Mouse (Mus musculus) limb, embryonic 11.5 days (tissue): ENCODE measurements around the gene Rad1. TPM values are rescaled to one million over a fixed set of nuclear protein-coding genes. Genes with fewer than 3 reads are reported as not detected.
"Not testable (repeated sequence)": the region's sequence is repeated elsewhere in the genome, so short reads cannot be mapped to it uniquely, and the experiment has no call there.

Source experiments
- ATAC-seq: fragments of 200-750 bp; cut with Nextera tagmentation; 2 replicates; pipeline ENCODE4 v1.8.0; 2017; ENCODE audit warnings: low read depth; ENCODE audit not compliant: insufficient number of reproducible peaks, low FRiP score, low TSS enrichment
- DNase-seq: peaks from one replicate; pipeline ENCODE4 v3.0.0-alpha.2; 2015; ENCODE audit warnings: low spot score
- H3K27ac ChIP-seq: fragments of 300-500 bp; sonication (generic); replicated peaks from 2 replicates; pipeline ENCODE4 v1.5.1; 2014; ENCODE audit warnings: low read depth, mild to moderate bottlenecking, low read length
- H3K27me3 ChIP-seq: fragments of 300-500 bp; sonication (generic); 2 replicates; pipeline ENCODE4 v1.6.1; 2014; ENCODE audit warnings: mild to moderate bottlenecking, low read length, mixed read lengths; ENCODE audit not compliant: control insufficient read depth, insufficient read depth
- H3K36me3 ChIP-seq: fragments of 300-500 bp; sonication (generic); 2 replicates; pipeline ENCODE4 v1.6.1; 2014; ENCODE audit warnings: mild to moderate bottlenecking, low read length, moderate library complexity, mixed read lengths; ENCODE audit not compliant: control insufficient read depth, insufficient read depth
- H3K4me1 ChIP-seq: fragments of 300-500 bp; sonication (generic); 2 replicates; pipeline ENCODE4 v1.6.1; 2014; ENCODE audit warnings: low read length, mixed read lengths; ENCODE audit not compliant: control insufficient read depth, insufficient read depth
- H3K4me2 ChIP-seq: fragments of 300-500 bp; sonication (generic); 2 replicates; pipeline ENCODE4 v1.6.1; 2014; ENCODE audit warnings: low read depth, mild to moderate bottlenecking, moderate library complexity; ENCODE audit not compliant: severe bottlenecking
- H3K4me3 ChIP-seq: fragments of 300-500 bp; sonication (generic); 2 replicates; pipeline ENCODE4 v1.5.1; 2014; ENCODE audit warnings: low read depth, low read length
- H3K9ac ChIP-seq: fragments of 300-500 bp; sonication (generic); 2 replicates; pipeline ENCODE4 v1.6.1; 2014; ENCODE audit warnings: mild to moderate bottlenecking, low read length
- H3K9me3 ChIP-seq: fragments of 300-500 bp; sonication (generic); 2 replicates; pipeline ENCODE4 v1.6.1; 2016; ENCODE audit warnings: low read length; ENCODE audit not compliant: control insufficient read depth
- WGBS: fragments of 180-500 bp; shearing (Covaris S2); extraction: QIAGEN DNeasy Blood & Tissue Kit; methylation state at CpG from one replicate; pipeline ENCODE4 v1.1.7; 2014; 5-methylcytosine and 5-hydroxymethylcytosine counted together
- polyA plus RNA-seq: library from polyadenylated mRNA; unstranded; fragments of >200 nt; fragmentation: Nextera tagmentation; extraction: Ambion mirVana; gene quantifications from 2 replicates; pipeline ENCODE4 v1.2.1, GENCODE M21; 2014

The Rad1 gene
- polyA plus RNA-seq, 1 experiment from 2014 or later = 33.6 TPM

DNA sequence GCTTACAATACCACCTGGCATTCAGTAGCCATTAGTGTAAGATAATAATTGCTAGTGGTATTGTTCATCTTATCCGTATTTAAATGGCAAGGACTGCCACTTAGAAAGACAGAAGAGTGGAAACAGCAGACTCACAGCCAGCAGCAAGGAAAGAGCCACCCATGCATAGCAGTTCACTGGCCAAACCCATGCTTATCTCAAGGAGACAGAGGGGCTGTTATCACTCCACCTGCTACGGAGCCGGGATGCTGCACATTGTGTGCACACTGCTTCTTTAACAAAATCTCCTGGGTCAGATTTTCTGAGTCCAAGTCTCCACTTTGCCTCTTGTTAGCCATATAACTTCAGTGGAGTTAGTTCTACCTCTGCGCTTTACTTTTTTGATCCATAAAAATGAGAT lies 45.5 kb downstream of the Rad1 start:
- H3K27me3 ChIP-seq = no peaks in the 10 kb centered on the region
- no peak overlapping the region for H3K4me2 ChIP-seq
- no peak overlapping the region for H3K9ac ChIP-seq
- no peak for DNase-seq
- no peak overlapping the region for H3K4me3 ChIP-seq
- H3K27ac ChIP-seq = no peak overlapping the region
- H3K4me1 ChIP-seq = no peaks in the 10 kb centered on the region
- no peaks in the 10 kb centered on the region for H3K9me3 ChIP-seq
- no peak for ATAC-seq
- H3K36me3 ChIP-seq = no peaks in the 10 kb centered on the region
- WGBS = 89% methylated on average over 4 of the region's 4 CpGs

DNA sequence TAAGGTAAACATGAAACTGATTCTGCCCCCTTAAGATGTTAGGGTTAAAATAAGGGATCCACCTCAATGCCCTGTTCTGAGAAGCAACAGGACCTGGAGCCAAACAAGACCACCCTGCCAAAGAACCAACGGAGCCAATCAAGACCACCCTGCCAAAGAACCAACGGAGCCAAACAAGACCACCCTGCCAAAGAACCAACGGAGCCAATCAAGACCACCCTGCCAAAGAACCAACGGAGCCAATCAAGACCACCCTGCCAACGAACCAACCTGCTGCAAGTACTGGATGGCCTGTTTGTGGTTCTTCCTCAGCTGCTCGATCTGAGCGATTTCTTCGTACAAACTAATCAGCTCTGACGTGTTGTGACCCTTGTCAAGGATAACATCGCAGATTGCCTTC lies 47.5 kb downstream of the Rad1 start:
- H3K36me3 ChIP-seq, DNase-seq, H3K9ac ChIP-seq, H3K4me3 ChIP-seq, ATAC-seq, H3K9me3 ChIP-seq, H3K4me1 ChIP-seq, H3K4me2 ChIP-seq, H3K27ac ChIP-seq, H3K27me3 ChIP-seq: not testable (repeated sequence)
- WGBS = 89% methylated on average over 10 of the region's 10 CpGs

DNA sequence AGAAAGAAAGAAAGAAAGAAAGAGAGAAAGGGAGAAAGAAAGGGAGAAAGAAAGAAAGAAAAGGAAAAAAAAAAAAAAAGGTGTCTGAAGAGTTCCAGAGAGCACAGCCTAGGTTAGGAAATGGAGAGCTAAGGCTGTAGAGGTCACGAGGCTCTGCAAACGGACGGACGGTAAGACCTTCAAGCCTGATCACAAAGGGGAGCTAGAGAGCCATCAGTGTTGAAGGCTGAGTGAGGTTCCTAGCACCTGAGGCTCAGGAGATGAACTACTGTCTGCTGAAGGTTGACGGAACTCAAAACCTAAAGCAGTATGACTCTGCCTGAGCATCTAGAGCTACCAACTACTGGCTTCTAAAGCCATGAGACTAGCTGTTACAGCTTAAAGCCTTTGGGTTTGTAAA lies 48.8 kb downstream of the Rad1 start:
- ATAC-seq (no peak), DNase-seq (no peak)
- Histone ChIP-seq H3K4me1 (peaks cover 2% of the 10 kb centered on the region), H3K4me3 (no peak overlapping the region), H3K36me3 (no peaks in the 10 kb centered on the region), H3K9me3 (no peaks in the 10 kb centered on the region), H3K9ac (no peak overlapping the region), H3K27ac (no peak overlapping the region), H3K27me3 (no peaks in the 10 kb centered on the region), H3K4me2 (no peak overlapping the region)
- WGBS = 82% methylated on average over 5 of the region's 5 CpGs

DNA sequence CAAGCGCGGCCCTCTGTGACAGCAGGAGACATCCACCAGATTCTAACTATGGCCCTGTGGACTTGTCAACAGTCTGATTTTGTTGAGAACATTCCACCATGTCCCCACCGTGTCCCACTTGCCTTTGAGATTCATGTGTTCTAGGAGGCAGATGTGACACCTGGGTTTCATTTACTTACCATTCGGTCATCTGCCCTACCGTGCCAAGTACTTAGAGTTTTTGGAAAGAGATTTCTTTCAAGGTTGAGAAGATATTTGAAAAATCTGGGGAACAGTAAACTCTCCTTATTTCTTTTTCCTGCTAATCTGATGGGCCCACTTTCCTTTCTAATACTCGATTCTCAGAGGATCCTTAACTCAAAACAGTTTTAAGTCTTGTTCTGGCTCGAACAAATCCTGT lies 50.2 kb downstream of the Rad1 start:
- Histone ChIP-seq H3K4me2 (no peak overlapping the region), H3K27ac (no peak overlapping the region), H3K4me3 (no peak overlapping the region), H3K9me3 (no peaks in the 10 kb centered on the region), H3K9ac (no peak overlapping the region), H3K36me3 (no peaks in the 10 kb centered on the region), H3K4me1 (peaks cover 7% of the 10 kb centered on the region), H3K27me3 (no peaks in the 10 kb centered on the region)
- ATAC-seq = no peak
- 63% methylated on average over 7 of the region's 7 CpGs for WGBS
- no peak for DNase-seq

DNA sequence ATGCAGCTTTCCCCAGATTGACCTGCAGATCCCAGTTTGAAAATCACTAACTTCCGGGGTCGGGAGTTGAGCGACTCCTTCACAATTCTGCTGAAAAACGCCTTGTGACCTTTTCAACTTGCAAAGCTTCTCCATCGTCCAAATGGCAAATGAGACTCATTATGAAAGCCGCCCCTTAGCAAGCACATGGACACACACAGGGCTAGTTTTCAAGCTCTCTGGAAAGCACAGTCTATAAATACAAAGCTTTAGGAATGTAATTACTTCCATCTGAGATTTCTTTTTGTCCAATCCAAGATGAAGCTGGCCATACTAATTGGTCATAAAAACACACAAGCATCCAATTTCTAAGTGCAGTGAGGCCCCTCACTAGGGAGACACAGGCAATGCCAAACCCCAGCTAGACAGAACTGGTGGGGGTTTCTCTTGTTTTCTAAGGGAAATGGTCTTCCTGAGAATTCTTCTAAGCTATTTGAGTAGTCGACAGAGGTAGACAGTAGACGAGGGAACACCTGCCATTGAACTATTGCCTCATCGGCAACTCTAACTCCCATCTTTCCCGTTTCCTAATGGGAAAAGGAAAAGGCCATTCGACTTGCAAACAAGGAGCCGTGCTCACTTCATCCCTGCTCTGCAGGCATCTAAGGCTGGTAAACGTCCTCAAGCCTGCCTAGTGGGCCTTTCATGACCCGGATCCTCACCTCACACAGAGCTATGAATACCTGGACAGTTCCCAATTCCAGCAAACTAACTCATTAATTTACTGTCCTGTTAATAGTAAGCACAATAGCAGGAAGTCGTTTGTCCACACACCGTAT lies 54.7 kb downstream of the Rad1 start:
- Histone ChIP-seq H3K9ac (no peak overlapping the region), H3K4me2 (peak overlapping the region; percentile 10; the same call in 1 of the 2 replicates), H3K27me3 (no peaks in the 10 kb centered on the region), H3K4me3 (no peak overlapping the region), H3K4me1 (peaks cover 11% of the 10 kb centered on the region), H3K36me3 (no peaks in the 10 kb centered on the region), H3K9me3 (no peaks in the 10 kb centered on the region), H3K27ac (peak overlapping the region; percentile 65)
- 27% methylated on average over 16 of the region's 16 CpGs for WGBS
- ATAC-seq = peak; percentile 88; the same call in 1 of the 2 replicates
- peak; percentile 59 for DNase-seq

Other genes with a start within 250 kb of the Rad1 start
- gene Gm21973, start 160.6 kb upstream of the Rad1 start, polyA plus RNA-seq = not detected in 2 replicates
- not detected in 2 replicates for gene Agxt2, start 127.5 kb upstream of the Rad1 start, polyA plus RNA-seq
- 18.3 and 20.8 TPM in 2 replicates for gene Dnajc21, start 15.5 kb upstream of the Rad1 start, polyA plus RNA-seq
- 146 and 162 TPM in 2 replicates for gene Brix1, start 71 bp upstream of the Rad1 start, polyA plus RNA-seq
- not detected in 2 replicates for gene Ttc23l, start 72.7 kb downstream of the Rad1 start, polyA plus RNA-seq
- gene Rai14, start 228.6 kb downstream of the Rad1 start, polyA plus RNA-seq = 70.8 and 71.9 TPM in 2 replicates